Mouse (Mus musculus) intestine, embryonic 15.5 days (tissue): ENCODE results near the gene Gipc3. TPM values are rescaled to one million over a fixed set of nuclear protein-coding genes. Genes with fewer than 3 reads are reported as not detected.

Source experiments
- ATAC-seq: fragments of 200-750 bp; cut with Nextera tagmentation; 2 replicates; pipeline ENCODE4 v1.8.0; 2017; ENCODE audit warnings: moderate TSS enrichment, moderate library complexity
- H3K27ac ChIP-seq: fragments of 300-500 bp; sonication (generic); 2 replicates; pipeline ENCODE4 v1.5.1; 2015; ENCODE audit warnings: mild to moderate bottlenecking, inconsistent platforms
- H3K27me3 ChIP-seq: fragments of 300-500 bp; sonication (generic); replicated peaks from 2 replicates; pipeline ENCODE4 v1.6.1; 2015; ENCODE audit warnings: inconsistent platforms
- H3K36me3 ChIP-seq: fragments of 300-500 bp; sonication (generic); 2 replicates; pipeline ENCODE4 v1.6.1; 2015; ENCODE audit warnings: inconsistent platforms
- H3K4me1 ChIP-seq: fragments of 300-500 bp; sonication (generic); replicated peaks from 2 replicates; pipeline ENCODE4 v1.6.1; 2015; ENCODE audit warnings: inconsistent platforms
- H3K4me2 ChIP-seq: fragments of 300-500 bp; sonication (generic); replicated peaks from 2 replicates; pipeline ENCODE4 v1.6.1; 2015; ENCODE audit warnings: mild to moderate bottlenecking, inconsistent platforms
- H3K4me3 ChIP-seq: fragments of 300-500 bp; sonication (generic); replicated peaks from 2 replicates; pipeline ENCODE4 v1.5.1; 2015; ENCODE audit warnings: inconsistent platforms
- H3K9ac ChIP-seq: fragments of 300-500 bp; sonication (generic); 2 replicates; pipeline ENCODE4 v1.6.1; 2015; ENCODE audit warnings: inconsistent platforms
- H3K9me3 ChIP-seq: fragments of 300-500 bp; sonication (generic); 2 replicates; pipeline ENCODE4 v1.6.1; 2016; ENCODE audit warnings: inconsistent platforms
- WGBS: fragments of 180-500 bp; shearing (Covaris S2); methylation state at CpG from one replicate; pipeline ENCODE4 v1.1.7; 2015; 5-methylcytosine and 5-hydroxymethylcytosine counted together
- polyA plus RNA-seq: library from polyadenylated mRNA; unstranded; fragments of >200 nt; fragmentation: Nextera tagmentation; extraction: Ambion mirVana; gene quantifications from 2 replicates; pipeline ENCODE4 v1.2.1, GENCODE M21; 2015

Gipc3 gene
- polyA plus RNA-seq, 1 experiment from 2014 or later: not detected

GRCm38 (mm10) chr10:81301321-81301720 is 41.7 kb downstream of the Gipc3 start:
- Histone ChIP-seq H3K4me3 (no peak overlapping the region), H3K36me3 (peaks cover 8% of the 10 kb centered on the region), H3K9ac (no peak overlapping the region), H3K4me1 (peaks cover 60% of the 10 kb centered on the region), H3K27ac (no peak overlapping the region), H3K4me2 (no peak overlapping the region), H3K9me3 (no peaks in the 10 kb centered on the region), H3K27me3 (no peaks in the 10 kb centered on the region)
- ATAC-seq: no peak
- WGBS: 80% methylated on average over 9 of the region's 9 CpGs

- Histone ChIP-seq H3K9ac (0 out of 2 replicates have a peak overlapping the region, but pooled peaks have one; percentile 8), H3K4me1 (peaks cover 65% of the 10 kb centered on the region), H3K36me3 (no peaks in the 10 kb centered on the region; the same call in 1 of the 2 replicates), H3K9me3 (no peaks in the 10 kb centered on the region), H3K27me3 (no peaks in the 10 kb centered on the region), H3K27ac (0 out of 2 replicates have a peak overlapping the region, but pooled peaks have one; percentile 11), H3K4me2 (no peak overlapping the region), H3K4me3 (no peak overlapping the region)
- ATAC-seq: no peak
- 73% methylated on average over 9 of the region's 9 CpGs for WGBS
Measured at GRCm38 (mm10) chr10:81300352-81300907, 42.6 kb downstream of the Gipc3 start.

DNA sequence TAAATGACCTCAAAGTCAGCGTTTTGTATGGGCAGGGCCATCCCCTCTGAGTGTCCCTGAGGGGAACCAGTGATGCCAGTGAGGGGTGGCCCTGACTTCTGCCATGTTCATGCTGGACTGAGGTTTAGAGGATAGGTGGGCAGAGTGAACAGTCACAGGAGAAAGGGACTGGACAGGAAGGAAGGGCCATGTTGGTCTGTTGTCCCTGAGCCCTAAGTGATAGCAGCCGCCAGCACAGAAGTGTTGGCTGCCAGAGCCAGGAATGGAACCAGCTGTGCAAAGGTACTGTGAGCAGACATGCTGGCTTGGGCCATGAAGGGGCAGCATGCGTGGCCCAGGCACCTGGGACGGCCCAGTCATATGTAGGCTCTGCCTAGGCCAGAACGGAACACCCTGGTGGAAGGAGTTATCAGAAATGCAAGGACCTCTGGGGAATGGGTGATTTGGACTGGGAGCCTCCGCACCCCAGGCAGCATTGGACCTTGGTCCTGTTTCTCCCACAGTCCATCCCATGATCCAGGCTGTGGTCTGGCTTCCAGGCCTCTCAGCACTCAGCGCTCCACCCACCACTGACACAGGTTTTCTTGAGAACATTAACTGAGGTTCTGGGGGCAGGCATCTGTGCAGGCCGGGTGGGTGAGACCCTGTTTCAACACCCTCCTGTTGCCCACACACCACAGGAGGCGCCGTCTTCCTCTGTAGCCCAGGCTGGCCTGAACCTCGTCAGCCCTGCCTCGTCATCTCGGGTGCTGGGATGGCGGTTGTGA is 43.3 kb downstream of the Gipc3 start:
- H3K4me2 ChIP-seq: no peak overlapping the region
- H3K36me3 ChIP-seq: no peaks in the 10 kb centered on the region; the same call in 1 of the 2 replicates
- H3K27me3 ChIP-seq: no peaks in the 10 kb centered on the region
- ATAC-seq: no peak
- 0 out of 2 replicates have a peak overlapping the region, but pooled peaks have one; percentile 11 for H3K27ac ChIP-seq
- H3K4me1 ChIP-seq: peaks cover 70% of the 10 kb centered on the region
- H3K4me3 ChIP-seq: no peak overlapping the region
- H3K9ac ChIP-seq: peak overlapping the region; percentile 18; the same call in 1 of the 2 replicates
- no peaks in the 10 kb centered on the region for H3K9me3 ChIP-seq
- 83% methylated on average over 14 of the region's 14 CpGs for WGBS

DNA sequence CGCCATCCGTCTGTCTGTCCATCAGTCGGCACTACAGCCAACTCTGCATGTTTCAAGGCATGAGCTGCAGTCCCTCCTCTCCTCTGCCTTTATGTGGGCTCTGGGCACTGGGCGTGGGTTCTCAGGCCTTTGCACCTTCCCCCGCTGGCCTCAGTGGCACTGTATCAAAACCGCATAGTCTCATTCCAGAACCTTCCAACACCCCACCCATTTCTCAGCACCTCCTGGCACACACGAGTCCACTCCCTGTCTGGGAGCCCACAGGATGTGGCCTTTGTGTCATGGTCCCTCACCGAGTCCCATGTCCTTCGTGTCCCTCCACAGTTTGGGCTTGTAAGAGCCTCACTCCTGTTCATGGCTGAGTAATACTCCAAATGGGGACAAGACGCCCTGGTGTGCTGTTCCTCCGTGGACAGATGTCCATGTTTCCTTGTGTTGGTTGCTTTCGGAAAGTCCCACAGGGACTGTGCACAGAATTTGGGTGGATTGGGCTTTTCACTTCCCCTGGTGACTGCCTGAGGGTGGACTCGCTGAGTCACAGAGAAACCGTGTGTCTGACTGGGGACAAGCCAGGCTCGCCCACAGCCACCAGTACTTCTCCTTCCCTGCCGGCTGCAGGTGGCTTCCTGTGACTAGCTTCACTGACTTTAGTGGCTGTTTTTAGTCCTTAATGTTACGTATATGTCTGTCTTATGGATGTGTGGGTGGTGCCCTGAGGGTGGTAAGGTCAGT is 44.5 kb downstream of the Gipc3 start:
- peak overlapping the region; percentile 10; the same call in 1 of the 2 replicates for H3K27ac ChIP-seq
- no peaks in the 10 kb centered on the region; the same call in 1 of the 2 replicates for H3K36me3 ChIP-seq
- H3K9ac ChIP-seq: no peak overlapping the region
- no peak overlapping the region for H3K4me3 ChIP-seq
- 89% methylated on average over 17 of the region's 17 CpGs for WGBS
- peaks cover 74% of the 10 kb centered on the region for H3K4me1 ChIP-seq
- no peak for ATAC-seq
- H3K27me3 ChIP-seq: no peaks in the 10 kb centered on the region
- H3K9me3 ChIP-seq: no peaks in the 10 kb centered on the region
- no peak overlapping the region for H3K4me2 ChIP-seq

DNA sequence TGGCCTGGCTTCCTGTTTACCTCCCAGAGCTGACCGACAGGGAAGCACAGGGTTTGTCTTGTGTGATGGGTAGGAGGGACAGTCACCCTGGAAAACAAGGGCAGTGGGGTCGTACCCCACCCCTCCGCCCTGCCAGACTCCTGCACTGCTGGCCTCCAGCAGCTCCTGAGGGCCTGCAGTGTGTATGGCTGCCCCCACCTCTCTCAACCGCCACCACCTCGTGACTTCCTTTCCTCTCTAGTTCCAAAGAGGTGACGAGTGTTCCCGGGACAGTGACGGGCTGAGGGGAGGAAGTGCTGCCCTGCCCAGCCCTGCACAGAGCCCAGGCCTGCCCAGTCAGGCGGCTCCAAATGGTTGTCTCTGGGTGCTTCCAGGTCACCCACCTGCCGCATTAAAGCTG is 45.2 kb downstream of the Gipc3 start:
- Histone ChIP-seq H3K27ac (peak overlapping the region; percentile 10), H3K9ac (peak overlapping the region; percentile 10; the same call in 1 of the 2 replicates), H3K36me3 (no peaks in the 10 kb centered on the region; the same call in 1 of the 2 replicates), H3K9me3 (no peaks in the 10 kb centered on the region), H3K27me3 (no peaks in the 10 kb centered on the region), H3K4me1 (peaks cover 67% of the 10 kb centered on the region), H3K4me2 (0 out of 2 replicates have a peak overlapping the region, but pooled peaks have one; percentile 11), H3K4me3 (no peak overlapping the region)
- WGBS: 43% methylated on average over 10 of the region's 10 CpGs
- ATAC-seq: no peak

DNA sequence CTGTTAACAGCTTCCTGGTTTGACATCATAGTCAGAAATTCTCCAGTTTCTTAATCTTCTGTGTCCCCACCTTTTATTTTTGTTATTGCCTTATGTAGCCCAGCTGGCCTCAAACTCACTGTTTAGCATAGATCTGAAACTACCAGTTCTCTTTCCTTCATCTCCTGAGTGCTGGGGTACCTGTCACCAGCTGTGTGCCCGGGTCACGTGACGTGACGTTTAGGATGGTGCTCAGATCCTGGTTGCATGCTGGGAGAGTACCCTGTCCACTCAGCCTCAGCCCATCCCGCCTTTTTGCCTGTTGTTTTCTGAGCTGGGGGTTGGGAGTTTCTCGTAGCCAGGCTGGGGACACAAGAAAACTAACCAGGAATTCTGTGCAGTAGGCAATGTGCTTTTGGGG is 45.8 kb downstream of the Gipc3 start:
- no peaks in the 10 kb centered on the region; the same call in 1 of the 2 replicates for H3K36me3 ChIP-seq
- ATAC-seq: no peak
- no peak overlapping the region for H3K9ac ChIP-seq
- no peaks in the 10 kb centered on the region for H3K27me3 ChIP-seq
- no peaks in the 10 kb centered on the region for H3K9me3 ChIP-seq
- H3K4me1 ChIP-seq: peaks cover 63% of the 10 kb centered on the region
- peak overlapping the region; percentile 10; the same call in 1 of the 2 replicates for H3K27ac ChIP-seq
- 78% methylated on average over 6 of the region's 6 CpGs for WGBS
- 0 out of 2 replicates have a peak overlapping the region, but pooled peaks have one; percentile 11 for H3K4me2 ChIP-seq
- no peak overlapping the region for H3K4me3 ChIP-seq

DNA sequence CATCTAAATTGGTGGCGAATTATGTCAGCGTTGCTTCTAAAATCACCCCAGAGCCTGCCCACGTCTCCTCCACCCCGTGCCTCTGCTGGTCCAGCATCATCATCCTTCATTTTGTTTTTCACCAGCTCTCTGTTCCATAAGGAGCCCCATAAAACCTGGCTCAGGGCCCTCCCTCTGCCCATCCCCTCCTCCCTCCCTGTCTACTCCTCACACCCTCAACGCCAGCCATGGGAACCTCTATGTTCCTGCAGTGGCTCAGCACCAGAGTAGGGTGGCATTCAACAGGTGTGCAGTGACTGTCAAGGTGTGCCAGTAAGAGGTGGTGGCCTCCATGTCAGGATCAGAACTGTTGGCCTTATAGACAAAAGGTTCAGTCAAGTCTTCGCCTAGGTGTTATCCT is 47.9 kb downstream of the Gipc3 start:
- no peak overlapping the region for H3K4me2 ChIP-seq
- H3K4me3 ChIP-seq: no peak overlapping the region
- WGBS: 88% methylated on average over 6 of the region's 6 CpGs

DNA sequence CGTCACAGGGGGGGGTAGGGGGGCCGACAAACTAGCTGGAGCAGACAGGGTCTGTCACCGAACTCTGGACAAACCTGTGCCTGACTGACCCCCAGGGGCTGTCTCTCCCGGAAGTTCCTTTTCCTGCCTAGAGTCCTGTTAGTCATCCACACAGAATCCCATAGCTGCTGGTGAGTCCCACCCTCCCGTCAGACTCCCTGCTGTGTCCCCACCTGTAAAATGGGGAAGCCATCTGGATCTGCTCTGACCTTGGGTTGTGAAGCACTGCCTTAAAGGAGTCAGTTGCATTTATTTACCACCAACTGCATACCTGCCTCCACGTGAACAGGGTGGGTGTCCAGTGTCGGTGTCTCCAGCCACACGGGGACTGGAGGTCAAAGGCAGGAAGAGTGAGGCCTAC is 48.6 kb downstream of the Gipc3 start:
- Histone ChIP-seq H3K9me3 (no peaks in the 10 kb centered on the region), H3K4me1 (peaks cover 43% of the 10 kb centered on the region), H3K4me3 (peak overlapping the region; percentile 72), H3K4me2 (peak overlapping the region; percentile 95), H3K9ac (peak overlapping the region; percentile 85; the same call in 1 of the 2 replicates), H3K27me3 (no peaks in the 10 kb centered on the region), H3K36me3 (no peaks in the 10 kb centered on the region; the same call in 1 of the 2 replicates), H3K27ac (no peak overlapping the region)
- no peak for ATAC-seq
- WGBS: 31% methylated on average over 8 of the region's 8 CpGs

More for the DNA sequence above, 47.9 kb downstream of the Gipc3 start:
- Histone ChIP-seq H3K9ac (0 out of 2 replicates have a peak overlapping the region, but pooled peaks have one; percentile 85), H3K36me3 (no peaks in the 10 kb centered on the region; the same call in 1 of the 2 replicates), H3K9me3 (no peaks in the 10 kb centered on the region), H3K27ac (no peak overlapping the region), H3K27me3 (no peaks in the 10 kb centered on the region), H3K4me1 (peaks cover 50% of the 10 kb centered on the region)
- ATAC-seq: no peak

GRCm38 (mm10) chr10:81293334-81294030 is 49.6 kb downstream of the Gipc3 start:
- Histone ChIP-seq H3K4me3 (peak overlapping the region; percentile 72), H3K27ac (peak overlapping the region; percentile 85), H3K4me1 (peaks cover 46% of the 10 kb centered on the region), H3K9ac (peak overlapping the region; percentile 85), H3K9me3 (no peaks in the 10 kb centered on the region), H3K27me3 (no peaks in the 10 kb centered on the region), H3K4me2 (peak overlapping the region; percentile 95), H3K36me3 (no peaks in the 10 kb centered on the region; the same call in 1 of the 2 replicates)
- ATAC-seq: no peak
- 2% methylated on average over 25 of the region's 25 CpGs for WGBS

GRCm38 (mm10) chr10:81292554-81293333 is 50.3 kb downstream of the Gipc3 start, which contains the start of gene Pip5k1c:
TSS of gene Pip5k1c (plus strand) at chr10:81292963.
- peak within 1 kb of the TSS; percentile 95 for H3K4me2 ChIP-seq
- WGBS: under 1% methylated on average over 80 of the region's 80 CpGs
- H3K4me3 ChIP-seq: peak within 1 kb of the TSS; percentile 72
- no peaks in the 10 kb centered on the region; the same call in 1 of the 2 replicates for H3K36me3 ChIP-seq
- peak within 1 kb of the TSS; percentile 85 for H3K27ac ChIP-seq
- peaks cover 46% of the 10 kb centered on the region for H3K4me1 ChIP-seq
- no peaks in the 10 kb centered on the region for H3K9me3 ChIP-seq
- peak; percentile 93 for ATAC-seq
- H3K27me3 ChIP-seq: no peaks in the 10 kb centered on the region
- peak within 1 kb of the TSS; percentile 85 for H3K9ac ChIP-seq
